8 mouse cellular contexts compared by ENCODE assay signal in the genomic region with DNA sequence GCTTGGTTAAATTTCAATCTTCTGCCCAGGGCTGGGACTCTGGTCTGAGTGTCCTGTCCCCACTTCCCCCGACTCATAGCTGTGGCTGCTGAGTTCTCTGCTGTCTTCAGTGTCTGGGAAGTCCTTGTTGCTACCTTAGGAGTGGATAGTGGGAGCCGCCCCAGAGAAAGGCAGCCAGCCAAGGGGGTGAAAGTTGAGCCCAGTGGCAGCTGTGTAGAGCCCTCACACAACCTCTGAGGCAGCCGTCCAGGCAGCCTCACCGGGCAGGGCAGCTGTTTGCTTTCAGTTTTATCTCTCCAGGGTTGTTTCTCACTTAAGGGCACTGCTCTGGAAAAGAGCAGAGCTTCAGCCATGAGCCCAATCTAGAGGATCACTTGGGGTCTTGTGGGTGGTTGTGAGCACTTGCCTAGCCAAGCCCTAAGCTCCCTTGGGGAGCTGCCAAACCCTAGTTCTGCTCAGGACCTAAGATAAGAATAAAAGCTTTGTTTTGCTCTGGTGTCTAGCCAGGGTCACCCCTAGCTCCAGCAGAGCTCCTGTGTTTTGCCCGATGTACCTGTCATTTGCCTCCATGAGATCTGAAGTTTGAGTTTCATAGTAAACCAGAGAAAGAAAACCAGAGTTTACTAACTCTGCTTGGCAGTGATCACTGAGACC. TPM values are rescaled to one million over a fixed set of nuclear protein-coding genes. Genes with fewer than 3 reads are reported as not detected.
A peak's percentile ranks its signal among the peaks of the same experiment; 100 is the strongest.
DNase-seq lines count a peak whose midpoint lies in the region; ATAC-seq and TF ChIP-seq lines count a peak whose summit lies in the region.

No protein-coding gene starts in this region.

- TF ChIP-seq POLR2A in lung, adult 2 months (IDR thresholded peaks at IDR 0.05; ENCODE audit: borderline replicate concordance, extremely low read depth, low read depth, low read length): peak; percentile 38; the same call in 1 of the 2 replicates

- H3K4me3 ChIP-seq in lung, adult 2 months (replicated peaks; ENCODE audit: extremely low read depth, low read depth, low read length): no peak overlapping the region
- no peak overlapping the region for H3K4me3 ChIP-seq in stomach, embryonic 16.5 days (replicated peaks; ENCODE audit: low read length)

- peak overlapping the region; percentile 86 for H3K27ac ChIP-seq in stomach, embryonic 16.5 days (ENCODE audit: low read length)

- WGBS in lung, adult 2 months: 11% methylated on average over 5 of the region's 5 CpGs
- WGBS in stomach, embryonic 16.5 days: 34% methylated on average over 5 of the region's 5 CpGs

- peak overlapping the region; percentile 4; the same call in 1 of the 2 replicates for H3K9ac ChIP-seq in stomach, embryonic 16.5 days (ENCODE audit: low read length)

- peak; percentile 40 to 54 for DNase-seq in cerebellum, postnatal 10 days
- no peak for DNase-seq in cerebellum, adult 9-10 months
- DNase-seq in adrenal gland, postnatal 14 days: peak; percentile 92
- peak; percentile 85 for DNase-seq in gonadal fat pad, adult 2 months (ENCODE audit: low read depth)
- DNase-seq in kidney, adult 18-20 months: peak; percentile 90
- DNase-seq in lung, adult 2 months: peak; percentile 89

- peak overlapping the region; percentile 32 for H3K4me2 ChIP-seq in stomach, embryonic 16.5 days (ENCODE audit: low read depth, low read length)

- no peak for TF ChIP-seq CTCF in lung, adult 2 months (IDR thresholded peaks at IDR 0.05; ENCODE audit: insufficient read depth, low read length)

- peaks cover 32% of the 10 kb centered on the region for H3K4me1 ChIP-seq in lung, adult 2 months (ENCODE audit: control insufficient read depth, insufficient read depth, low read length)
- H3K4me1 ChIP-seq in stomach, embryonic 16.5 days (ENCODE audit: control insufficient read depth, insufficient read depth, low read length): peaks cover 34% of the 10 kb centered on the region

- peak; percentile 77 for ATAC-seq in stomach, embryonic 16.5 days (ENCODE audit: insufficient read depth, low FRiP score)
- ATAC-seq in CD4-positive, CD25-positive, alpha-beta regulatory T cell, adult 4 months: no peak

- H3K27me3 ChIP-seq in stomach, embryonic 16.5 days (ENCODE audit: control insufficient read depth, insufficient read depth, low read length): no peaks in the 10 kb centered on the region

- no peaks in the 10 kb centered on the region for H3K9me3 ChIP-seq in stomach, embryonic 16.5 days (replicated peaks; ENCODE audit: control insufficient read depth, low read length)

- H3K36me3 ChIP-seq in stomach, embryonic 16.5 days (ENCODE audit: control insufficient read depth, insufficient read depth, low read length): peaks cover 7% of the 10 kb centered on the region; the same call in 1 of the 2 replicates

RNA-seq across cellular contexts. Expression of gene Ucp3, which starts 7.0 kb away (rescaled TPM):
- 41.2 and 43.0 TPM in 2 replicates for total RNA-seq in adrenal gland, postnatal 14 days (2021)
- polyA plus RNA-seq in gonadal fat pad, adult 2 months (2012; rRNA removed): 8.5 and 11.9 TPM in 2 replicates
- 5.0 and 7.8 TPM in 2 replicates for polyA plus RNA-seq in lung, adult 2 months (2012; rRNA removed)
- polyA plus RNA-seq in stomach, embryonic 16.5 days (2015; fragmentation: Nextera tagmentation; extraction: Ambion mirVana): 0.10 and 0.11 TPM in 2 replicates
- not detected for polyA plus RNA-seq in CD4-positive, CD25-positive, alpha-beta regulatory T cell, adult 4 months (2017; shearing (Covaris generic))

RNA-seq across cellular contexts. Expression of gene Ucp2, which starts 27.4 kb away (rescaled TPM):
- 355 and 500 TPM in 2 replicates for total RNA-seq in adrenal gland, postnatal 14 days (2021)
- polyA plus RNA-seq in gonadal fat pad, adult 2 months (2012; rRNA removed): 511 and 529 TPM in 2 replicates
- polyA plus RNA-seq in lung, adult 2 months (2012; rRNA removed): 467 and 695 TPM in 2 replicates
- 351 and 400 TPM in 2 replicates for polyA plus RNA-seq in stomach, embryonic 16.5 days (2015; fragmentation: Nextera tagmentation; extraction: Ambion mirVana)
- polyA plus RNA-seq in CD4-positive, CD25-positive, alpha-beta regulatory T cell, adult 4 months (2017; shearing (Covaris generic)): 1,000 to 10,000 TPM; 1,055 to 1,337 TPM

RNA-seq across cellular contexts. Expression of gene Dnajb13, which starts 49.0 kb away (rescaled TPM):
- total RNA-seq in adrenal gland, postnatal 14 days (2021): 0.30 TPM in 1 of 2 replicates, not detected in the other
- polyA plus RNA-seq in gonadal fat pad, adult 2 months (2012; rRNA removed): 4.1 and 5.7 TPM in 2 replicates
- 8.3 and 15.2 TPM in 2 replicates for polyA plus RNA-seq in lung, adult 2 months (2012; rRNA removed)
- polyA plus RNA-seq in stomach, embryonic 16.5 days (2015; fragmentation: Nextera tagmentation; extraction: Ambion mirVana): 0.99 and 1.0 TPM in 2 replicates
- polyA plus RNA-seq in CD4-positive, CD25-positive, alpha-beta regulatory T cell, adult 4 months (2017; shearing (Covaris generic)): 10 to 100 TPM; 20.0 to 20.3 TPM
